Mouse (Mus musculus): ENCODE measurements at regions not wholly inside any gene's neighbourhood (a gene's known extent, or its start where the extent isn't known, plus 50 kb on each side); places are given as distances from the start of the nearest gene placed in this dataset.

GRCm38 (mm10) chr9:79479118-79479517 lies 239.5 kb downstream of the Col12a1 start:
- no peak for DNase-seq

- DNase-seq: no peak
Measured at GRCm38 (mm10) chr9:79500253-79500652, 218.4 kb downstream of the Col12a1 start.

GRCm38 (mm10) chr9:79502034-79502433 lies 216.6 kb downstream of the Col12a1 start:
- DNase-seq: no peak

GRCm38 (mm10) chr9:79516384-79516783 lies 202.2 kb downstream of the Col12a1 start:
- no peak for DNase-seq

GRCm38 (mm10) chr9:79517461-79517860 lies 201.2 kb downstream of the Col12a1 start:
- DNase-seq: peak; percentile 20

GRCm38 (mm10) chr9:79518640-79519039 lies 200.0 kb downstream of the Col12a1 start:
- DNase-seq: peak; percentile 43

GRCm38 (mm10) chr9:79520498-79520897 lies 198.1 kb downstream of the Col12a1 start:
- no peak for DNase-seq

GRCm38 (mm10) chr9:79523054-79523453 lies 195.6 kb downstream of the Col12a1 start:
- DNase-seq: peak; percentile 39

GRCm38 (mm10) chr9:79525000-79525399 lies 193.6 kb downstream of the Col12a1 start:
- DNase-seq: no peak

- no peak for DNase-seq
Measured at GRCm38 (mm10) chr9:79526390-79526789, 192.2 kb downstream of the Col12a1 start.

GRCm38 (mm10) chr9:79527331-79527730 lies 191.3 kb downstream of the Col12a1 start:
- peak; percentile 79 for DNase-seq
